Mouse (Mus musculus) liver, postnatal 0 days (tissue): Measurements from ENCODE around the gene Endou. TPM values are rescaled to one million over a fixed set of nuclear protein-coding genes. Genes with fewer than 3 reads are reported as not detected.
A peak's percentile ranks its signal among the peaks of the same experiment; 100 is the strongest.

Source experiments
- ATAC-seq: fragments of 200-750 bp; cut with Nextera tagmentation; 2 replicates; pipeline ENCODE4 v1.8.0; 2017; ENCODE audit warnings: mild to moderate bottlenecking, moderate library complexity
- DNase-seq: peaks from one replicate; pipeline ENCODE4 v3.0.0-alpha.2; 2016
- H3K27ac ChIP-seq: fragments of 300-500 bp; sonication (generic); 2 replicates; pipeline ENCODE4 v1.5.1; 2014; ENCODE audit warnings: antibody characterized with exemption, moderate library complexity, mild to moderate bottlenecking, low read depth
- H3K27me3 ChIP-seq: fragments of 300-500 bp; sonication (generic); 2 replicates; pipeline ENCODE4 v1.6.1; 2014; ENCODE audit warnings: low read length, control low read depth, mixed read lengths; ENCODE audit not compliant: insufficient read depth
- H3K36me3 ChIP-seq: fragments of 300-500 bp; sonication (generic); replicated peaks from 2 replicates; pipeline ENCODE4 v1.6.1; 2014; ENCODE audit warnings: mild to moderate bottlenecking, control low read depth, low read length, moderate library complexity, mixed read lengths; ENCODE audit not compliant: insufficient read depth
- H3K4me1 ChIP-seq: fragments of 300-500 bp; sonication (generic); 2 replicates; pipeline ENCODE4 v1.6.1; 2014; ENCODE audit warnings: antibody characterized with exemption, mild to moderate bottlenecking, control low read depth; ENCODE audit not compliant: insufficient read depth
- H3K4me2 ChIP-seq: fragments of 300-500 bp; sonication (generic); 2 replicates; pipeline ENCODE4 v1.6.1; 2014; ENCODE audit warnings: low read depth, mild to moderate bottlenecking, low read length, moderate library complexity, mixed read lengths
- H3K4me3 ChIP-seq: fragments of 300-500 bp; sonication (generic); 2 replicates; pipeline ENCODE4 v1.5.1; 2014; ENCODE audit warnings: low read depth, low read length
- H3K9ac ChIP-seq: fragments of 300-500 bp; sonication (generic); replicated peaks from 2 replicates; pipeline ENCODE4 v1.6.1; 2014; ENCODE audit warnings: mild to moderate bottlenecking, moderate library complexity
- H3K9me3 ChIP-seq: fragments of 300-500 bp; sonication (generic); 2 replicates; pipeline ENCODE4 v1.6.1; 2016; ENCODE audit warnings: mild to moderate bottlenecking, control low read depth, low read length, mixed read lengths
- CTCF ChIP-seq: sonication (generic); IDR thresholded peaks from 2 replicates; pipeline ENCODE4 v1.5.1; 2016; ENCODE audit warnings: antibody characterized with exemption, low read depth
- EP300 ChIP-seq: IDR thresholded peaks from 2 replicates; pipeline ENCODE4 v1.6.1; 2016; ENCODE audit warnings: antibody characterized with exemption, low read depth, mild to moderate bottlenecking
- WGBS: fragments of 180-500 bp; shearing (Covaris S2); extraction: QIAGEN DNeasy Blood & Tissue Kit; methylation state at CpG from one replicate; pipeline ENCODE4 v1.1.7; 2014; ENCODE audit not compliant: insufficient replicate concordance; 5-methylcytosine and 5-hydroxymethylcytosine counted together
- polyA plus RNA-seq: library from polyadenylated mRNA; unstranded; fragments of >200 nt; fragmentation: Nextera tagmentation; extraction: Ambion mirVana; gene quantifications from 2 replicates; pipeline ENCODE4 v1.2.1, GENCODE M21; 2015

Endou gene
- polyA plus RNA-seq, 1 experiment from 2014 or later, result 0.82 TPM

DNA sequence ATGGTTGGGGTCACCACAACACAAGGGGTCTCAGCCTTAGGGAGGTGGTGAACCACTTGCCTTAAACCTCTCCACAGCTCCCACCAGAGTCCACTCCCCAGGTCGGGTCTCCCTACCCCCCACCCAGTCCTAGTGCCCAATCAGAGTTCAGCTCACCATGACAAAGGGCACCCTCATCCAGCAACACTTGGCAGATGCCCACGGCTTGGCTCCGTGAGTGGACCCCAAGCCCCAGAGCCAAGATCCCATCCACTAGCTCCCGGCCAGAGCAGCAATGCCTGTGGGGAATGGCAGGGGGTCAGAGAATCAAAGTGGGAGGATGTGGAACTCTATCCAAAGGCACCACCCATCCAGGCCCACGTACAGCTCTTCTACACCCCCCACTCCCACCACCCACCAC is 29.8 kb upstream of the Endou start:
- ATAC-seq (no peak), DNase-seq (no peak)

GRCm38 (mm10) chr15:97760006-97760405 is 28.9 kb upstream of the Endou start:
- H3K9ac ChIP-seq, result no peak overlapping the region
- no peak overlapping the region for H3K4me2 ChIP-seq
- H3K9me3 ChIP-seq, result no peaks in the 10 kb centered on the region
- DNase-seq, result no peak
- no peak overlapping the region for H3K4me3 ChIP-seq
- TF ChIP-seq CTCF, result no peak
- no peak for TF ChIP-seq EP300
- H3K27ac ChIP-seq, result no peak overlapping the region
- WGBS, result 72% methylated on average over 9 of the region's 9 CpGs
- H3K4me1 ChIP-seq, result peaks cover 14% of the 10 kb centered on the region; the same call in 1 of the 2 replicates
- ATAC-seq, result no peak
- H3K27me3 ChIP-seq, result no peaks in the 10 kb centered on the region
- H3K36me3 ChIP-seq, result no peaks in the 10 kb centered on the region

More for the DNA sequence above, 29.8 kb upstream of the Endou start:
- Histone ChIP-seq H3K4me2 (no peak overlapping the region), H3K36me3 (no peaks in the 10 kb centered on the region), H3K27ac (no peak overlapping the region), H3K27me3 (no peaks in the 10 kb centered on the region), H3K4me3 (no peak overlapping the region), H3K9ac (no peak overlapping the region), H3K9me3 (no peaks in the 10 kb centered on the region), H3K4me1 (peaks cover 19% of the 10 kb centered on the region; the same call in 1 of the 2 replicates)
- WGBS, result 73% methylated on average over 5 of the region's 5 CpGs
- no peak for TF ChIP-seq CTCF
- no peak for TF ChIP-seq EP300

DNA sequence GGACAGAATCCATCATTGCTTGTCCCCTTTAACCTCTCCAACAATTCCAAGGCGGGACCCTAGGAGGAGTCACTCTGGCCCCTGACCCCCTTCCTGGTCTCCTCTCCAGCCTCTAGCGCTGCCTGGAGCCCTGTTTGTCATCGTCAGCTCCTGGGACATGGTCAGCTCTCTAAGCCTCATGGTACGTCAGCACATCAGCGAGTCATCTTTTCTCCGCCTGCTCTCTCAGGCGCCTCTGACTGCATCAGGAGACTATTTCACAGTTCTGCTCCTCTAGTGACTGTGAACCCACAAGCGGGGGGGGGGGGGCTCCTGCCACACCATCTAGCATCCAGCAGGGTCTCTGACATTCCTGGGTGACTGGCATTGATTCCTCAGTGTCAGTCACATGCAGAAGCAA is 24.2 kb upstream of the Endou start:
- H3K9ac ChIP-seq, result no peak overlapping the region
- DNase-seq, result no peak
- H3K36me3 ChIP-seq, result no peaks in the 10 kb centered on the region
- H3K4me1 ChIP-seq, result peaks cover 9% of the 10 kb centered on the region
- H3K27me3 ChIP-seq, result no peaks in the 10 kb centered on the region
- no peak overlapping the region for H3K27ac ChIP-seq
- 61% methylated on average over 8 of the region's 8 CpGs for WGBS
- ATAC-seq, result no peak
- no peak overlapping the region for H3K4me2 ChIP-seq
- H3K9me3 ChIP-seq, result no peaks in the 10 kb centered on the region
- TF ChIP-seq EP300, result no peak
- no peak for TF ChIP-seq CTCF
- H3K4me3 ChIP-seq, result no peak overlapping the region

- H3K36me3 ChIP-seq, result no peaks in the 10 kb centered on the region
- H3K27ac ChIP-seq, result no peak overlapping the region
- WGBS, result 72% methylated on average over 6 of the region's 6 CpGs
These were observed 23.3 kb upstream of the Endou start for GRCm38 (mm10) chr15:97754476-97754875.

DNA sequence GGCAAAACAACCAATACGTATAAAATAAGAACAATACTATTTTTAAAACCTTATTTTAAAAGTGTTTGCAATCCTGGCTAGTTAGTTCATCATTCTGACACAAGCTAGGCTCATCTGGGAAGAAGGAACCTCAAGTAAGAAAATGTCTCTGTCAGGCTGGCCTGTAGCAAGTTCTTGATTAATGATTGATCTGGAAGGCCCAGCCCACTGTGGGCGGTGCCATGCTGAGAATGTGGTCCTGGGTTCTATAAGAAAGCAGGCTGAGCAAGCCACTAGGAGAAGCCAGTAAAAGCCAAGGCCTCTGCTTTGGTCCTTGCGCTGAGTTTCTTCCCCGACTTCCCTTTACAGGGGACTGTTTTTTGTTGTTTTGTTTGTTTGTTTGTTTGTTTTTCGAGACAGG is 21.4 kb upstream of the Endou start:
- H3K27ac ChIP-seq, result no peak overlapping the region
- WGBS, result 82% methylated on average over 5 of the region's 5 CpGs
- H3K27me3 ChIP-seq, result no peaks in the 10 kb centered on the region
- no peaks in the 10 kb centered on the region for H3K9me3 ChIP-seq
- H3K4me2 ChIP-seq, result no peak overlapping the region
- no peak overlapping the region for H3K9ac ChIP-seq
- peaks cover 18% of the 10 kb centered on the region for H3K4me1 ChIP-seq
- no peaks in the 10 kb centered on the region for H3K36me3 ChIP-seq
- H3K4me3 ChIP-seq, result no peak overlapping the region
- TF ChIP-seq CTCF (no peak), EP300 (no peak)
- no peak for ATAC-seq
- no peak for DNase-seq

More at GRCm38 (mm10) chr15:97754476-97754875, 23.3 kb upstream of the Endou start:
- H3K4me2 ChIP-seq, result no peak overlapping the region
- no peaks in the 10 kb centered on the region for H3K27me3 ChIP-seq
- no peak for TF ChIP-seq EP300
- TF ChIP-seq CTCF, result no peak
- no peak for DNase-seq
- H3K4me1 ChIP-seq, result peaks cover 10% of the 10 kb centered on the region
- no peak overlapping the region for H3K4me3 ChIP-seq
- no peak overlapping the region for H3K9ac ChIP-seq
- no peaks in the 10 kb centered on the region for H3K9me3 ChIP-seq
- no peak for ATAC-seq

- WGBS, result 70% methylated on average over 2 of the region's 2 CpGs
- Histone ChIP-seq H3K9ac (no peak overlapping the region), H3K9me3 (no peaks in the 10 kb centered on the region), H3K27me3 (no peaks in the 10 kb centered on the region), H3K4me1 (peaks cover 20% of the 10 kb centered on the region), H3K27ac (no peak overlapping the region), H3K4me3 (no peak overlapping the region), H3K36me3 (no peaks in the 10 kb centered on the region), H3K4me2 (no peak overlapping the region)
- ATAC-seq, result no peak
- no peak for DNase-seq
- TF ChIP-seq CTCF, result peak; percentile 73
- TF ChIP-seq EP300, result no peak
These were observed 20.5 kb upstream of the Endou start for GRCm38 (mm10) chr15:97751676-97752075.

DNA sequence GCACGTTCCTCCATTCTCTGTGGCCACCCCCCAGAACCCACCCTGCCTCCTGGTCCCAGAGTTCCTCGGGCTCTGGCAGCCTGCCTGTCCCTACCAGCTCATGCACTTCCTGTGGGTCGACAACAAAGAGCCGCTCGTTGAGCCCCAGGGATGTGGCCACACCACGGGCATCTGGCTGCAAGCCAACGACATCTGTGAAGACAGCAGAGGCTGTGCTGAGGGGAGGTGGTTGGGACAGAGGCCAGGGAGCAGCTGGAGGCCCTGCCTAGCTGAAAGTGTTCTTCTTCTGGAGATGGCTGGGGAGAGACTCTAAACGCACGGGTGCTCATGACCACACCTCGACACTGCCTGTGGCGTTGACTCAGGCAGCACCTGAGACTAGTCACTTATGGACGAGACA is 19.6 kb upstream of the Endou start:
- peak; percentile 69 for ATAC-seq

More for the DNA sequence above, 19.6 kb upstream of the Endou start:
- peak overlapping the region; percentile 44; the same call in 1 of the 2 replicates for H3K27ac ChIP-seq
- TF ChIP-seq EP300 (no peak), CTCF (no peak)
- H3K4me2 ChIP-seq, result no peak overlapping the region
- 19% methylated on average over 12 of the region's 12 CpGs for WGBS
- no peaks in the 10 kb centered on the region for H3K27me3 ChIP-seq
- no peaks in the 10 kb centered on the region for H3K9me3 ChIP-seq
- DNase-seq, result peak; percentile 83
- H3K36me3 ChIP-seq, result no peaks in the 10 kb centered on the region
- no peak overlapping the region for H3K9ac ChIP-seq
- peaks cover 21% of the 10 kb centered on the region for H3K4me1 ChIP-seq
- H3K4me3 ChIP-seq, result no peak overlapping the region
